Mouse (Mus musculus) myocyte (in vitro differentiated cells): Measurements from ENCODE around the gene Gsto1.

Source experiments
- E2F4 ChIP-seq: IDR thresholded peaks from one replicate; pipeline ENCODE4 v1.6.1; 2011; ENCODE audit warnings: mild to moderate bottlenecking, control low read depth, moderate library complexity; ENCODE audit not compliant: insufficient read depth
- MAX ChIP-seq: IDR thresholded peaks from one replicate; pipeline ENCODE4 v1.6.1; 2011; ENCODE audit warnings: low read depth, mild to moderate bottlenecking, control low read depth
- MYOG ChIP-seq, 3 experiments: IDR thresholded peaks; one replicate each; pipeline ENCODE4 v1.6.1; 2011; ENCODE audit warnings: control low read depth in 2 of 3, low read depth in 2 of 3, mild to moderate bottlenecking in 2 of 3; ENCODE audit not compliant: insufficient read length in 2 of 3, control insufficient read depth in 1 of 3, insufficient read depth in 1 of 3
- POLR2AphosphoS2 ChIP-seq: IDR thresholded peaks from one replicate; pipeline ENCODE4 v1.6.1; 2011; ENCODE audit warnings: low read depth, control low read depth; ENCODE audit not compliant: insufficient read length
- TCF3 ChIP-seq: IDR thresholded peaks from one replicate; pipeline ENCODE4 v1.6.1; 2011; ENCODE audit warnings: low read depth, control low read depth; ENCODE audit not compliant: insufficient read length

DNA sequence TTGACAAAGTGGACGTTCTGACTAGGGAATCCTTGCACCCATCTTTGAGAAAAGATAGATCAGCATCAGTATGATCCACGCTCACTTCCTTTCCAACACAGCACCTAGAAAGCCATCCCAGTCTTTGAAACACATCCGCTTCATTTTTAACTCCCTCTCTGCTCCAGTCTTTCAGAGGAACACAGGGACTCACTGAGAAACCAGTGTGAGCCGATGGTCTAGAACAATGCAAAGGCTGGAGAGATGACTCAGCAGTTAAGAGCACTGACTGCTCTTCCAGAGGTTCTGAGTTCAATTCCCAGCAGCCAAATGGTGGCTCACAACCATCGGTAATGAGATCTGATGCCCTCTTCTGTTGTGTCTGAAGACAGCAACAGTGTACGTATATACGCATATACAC lies 19.0 kb upstream of the Gsto1 start:
- TF ChIP-seq MAX (no peak), TCF3 (no peak), E2F4 (no peak), POLR2AphosphoS2 (no peak), MYOG (IDR thresholded peaks at IDR 0.05; ENCODE audit: control insufficient read depth in 1 of 3, insufficient read depth in 1 of 3, insufficient read length in 2 of 3, low read depth in 2 of 3) (no peak)
